In the genomic region with DNA sequence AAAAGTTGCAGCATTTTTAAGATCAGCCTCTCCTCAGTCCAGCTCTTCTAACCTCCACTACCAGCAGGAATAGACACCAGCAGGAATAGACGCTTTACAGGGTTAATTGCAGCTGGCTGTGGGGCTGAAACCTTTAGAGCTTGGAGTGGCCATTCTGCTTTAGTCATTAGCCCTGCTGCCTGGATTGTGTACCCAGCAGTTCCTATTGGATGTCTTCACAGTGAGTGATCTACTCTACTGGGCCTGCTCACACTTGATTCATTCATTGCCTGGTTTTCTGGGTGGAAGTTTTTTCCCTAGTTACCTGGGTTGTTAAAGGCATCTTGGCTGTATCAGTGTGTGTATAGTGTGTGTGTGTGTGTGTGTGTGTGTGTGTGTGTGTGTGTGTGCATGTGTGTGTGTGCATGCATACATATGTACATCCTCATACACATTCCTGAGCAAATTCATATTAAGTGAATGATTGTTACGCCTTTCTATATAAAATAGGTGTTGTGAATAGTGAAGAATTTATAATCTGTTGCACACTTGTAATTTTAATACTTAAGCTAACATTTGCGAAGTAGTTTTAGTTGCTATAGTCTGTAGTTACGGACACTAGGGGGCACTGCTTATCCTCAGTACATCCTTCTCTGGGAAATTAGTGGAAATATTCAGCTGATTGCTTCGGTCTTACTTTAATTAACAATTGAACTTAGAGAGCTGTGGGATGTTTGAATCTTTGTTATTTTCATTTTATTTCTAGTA, we compare ENCODE assay signal across 9 mouse cellular contexts. TPM values are rescaled to one million over a fixed set of nuclear protein-coding genes. Genes with fewer than 3 reads are reported as not detected.
A peak's percentile ranks its signal among the peaks of the same experiment; 100 is the strongest.
DNase-seq lines count a peak whose midpoint lies in the region; ATAC-seq lines count a peak whose summit lies in the region.
"Had no signal": no experiment of that assay in that cellular context is flagged by ENCODE, and none has a peak within 500 bp of the region (broad histone marks: within the 10 kb centered on the region; RNA-seq: fewer than 3 reads in every experiment).

No protein-coding gene starts in this region.

- no peak overlapping the region for H3K4me3 ChIP-seq in midbrain, embryonic 16.5 days (ENCODE audit: low read depth, low read length)
- H3K4me3 ChIP-seq: myocyte had no signal

- peak; percentile 73 for ATAC-seq in midbrain, embryonic 16.5 days

- no peak overlapping the region for H3K9ac ChIP-seq in midbrain, embryonic 16.5 days (ENCODE audit: low read depth, low read length)

- no peak overlapping the region for H3K4me2 ChIP-seq in midbrain, embryonic 16.5 days (ENCODE audit: low read length)

- no peaks in the 10 kb centered on the region for H3K27me3 ChIP-seq in midbrain, embryonic 16.5 days (ENCODE audit: control insufficient read depth, insufficient read depth, low read depth, low read length)

- peak; percentile 6 for DNase-seq in gastrocnemius, postnatal 10 days
- DNase-seq in gastrocnemius, postnatal 25 days = no peak
- peak; percentile 17 to 28 for DNase-seq in B cell, adult 2 months
- peak; percentile 13 for DNase-seq in c-Kit-positive CD71-positive TER-119-positive erythroid progenitor cells, embryonic 14.5 days (ENCODE audit: low spot score)
- peak; percentile 9 to 63 for DNase-seq in frontal cortex, postnatal 36 days (ENCODE audit: low spot score in 2 of 2)
- peak; percentile 69 for DNase-seq in layer of hippocampus, adult 9-10 months (ENCODE audit: low spot score)
- DNase-seq in urinary bladder, postnatal 10 days (ENCODE audit: low spot score) = no peak

- H3K36me3 ChIP-seq in midbrain, embryonic 16.5 days (ENCODE audit: control insufficient read depth, insufficient read depth, low read length) = no peaks in the 10 kb centered on the region

- no peak overlapping the region for H3K27ac ChIP-seq in midbrain, embryonic 16.5 days (ENCODE audit: low read length)

- WGBS in midbrain, embryonic 16.5 days = 19% methylated on average over 5 of the region's 5 CpGs

- no peaks in the 10 kb centered on the region for H3K9me3 ChIP-seq in midbrain, embryonic 16.5 days (replicated peaks; ENCODE audit: control insufficient read depth, low read length, poor library complexity, severe bottlenecking)

- peaks cover 5% of the 10 kb centered on the region; the same call in 1 of the 2 replicates for H3K4me1 ChIP-seq in midbrain, embryonic 16.5 days (ENCODE audit: control insufficient read depth, insufficient read depth, low read length)

RNA-seq across cellular contexts. Expression of a gene that starts 42.4 kb away (rescaled TPM):
- total RNA-seq in gastrocnemius, postnatal 10 days (2021) = 1 to 10 TPM in 1 of 2 experiments, under 1 TPM in 1; 0.73 to 1.4 TPM
- total RNA-seq in gastrocnemius, postnatal 25 days (2021) = under 1 TPM; 0.33 to 0.56 TPM
- polyA plus RNA-seq in midbrain, embryonic 16.5 days (2015; fragmentation: Nextera tagmentation; extraction: Ambion mirVana) = 0.39 and 1.2 TPM in 2 replicates

Comparison
In these comparisons a context has a peak if more than half of its experiments do, and no peak if none do; other contexts are left out.
1. DNase-seq: peak in gastrocnemius, postnatal 10 days (single experiment), B cell, adult 2 months (2 of 2), c-Kit-positive CD71-positive TER-119-positive erythroid progenitor cells, embryonic 14.5 days (single experiment), frontal cortex, postnatal 36 days (2 of 2) and layer of hippocampus, adult 9-10 months (single experiment); none in gastrocnemius, postnatal 25 days (single experiment) and urinary bladder, postnatal 10 days (single experiment).